Mouse (Mus musculus): ENCODE data around the gene Mical2. TPM values are rescaled to one million over a fixed set of nuclear protein-coding genes. Genes with fewer than 3 reads are reported as not detected.

Mical2 gene
- polyA plus RNA-seq, 1 experiment from 2014 or later = 4.3 TPM

DNA sequence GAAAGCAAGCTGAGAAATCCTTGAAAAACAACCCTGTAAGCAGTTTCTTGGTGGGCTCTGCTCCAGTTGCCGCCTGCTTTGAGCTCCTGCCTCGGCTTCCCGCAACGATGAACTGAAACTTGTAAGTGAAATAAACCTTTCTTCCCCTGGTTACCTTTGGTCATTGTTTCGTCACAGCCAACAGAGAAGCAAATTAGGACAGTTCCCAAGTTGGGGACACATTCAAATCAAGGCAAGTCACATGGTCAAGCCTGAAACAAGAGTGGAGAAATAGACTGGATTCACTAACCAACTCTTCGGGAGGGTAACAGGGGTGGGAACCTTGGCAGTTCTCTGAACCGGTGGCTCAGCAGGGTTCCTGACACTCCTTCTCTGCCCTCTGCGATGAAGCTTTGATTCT, 28.2 kb upstream of the Mical2 start:
- whole genome bisulfite sequencing = 76% methylated on average over 8 of the region's 8 CpGs
- no peaks in the 10 kb centered on the region for H3K9me3 ChIP-seq
- no peaks in the 10 kb centered on the region for H3K27me3 ChIP-seq
- H3K4me3 ChIP-seq = no peak overlapping the region
- no peak overlapping the region for H3K27ac ChIP-seq
- no peak overlapping the region for H3K4me2 ChIP-seq
- ATAC-seq (ENCODE audit: insufficient number of reproducible peaks, insufficient read depth, low FRiP score, low TSS enrichment, low read depth) = no peak
- H3K9ac ChIP-seq = no peak overlapping the region
- no peaks in the 10 kb centered on the region for H3K36me3 ChIP-seq
- peaks cover 10% of the 10 kb centered on the region for H3K4me1 ChIP-seq

- no peak overlapping the region for H3K4me3 ChIP-seq
- no peaks in the 10 kb centered on the region for H3K9me3 ChIP-seq
- ATAC-seq (ENCODE audit: insufficient number of reproducible peaks, insufficient read depth, low FRiP score, low TSS enrichment, low read depth) = no peak
- no peak overlapping the region for H3K9ac ChIP-seq
- no peaks in the 10 kb centered on the region for H3K36me3 ChIP-seq
- H3K27me3 ChIP-seq = no peaks in the 10 kb centered on the region
- WGBS = 73% methylated on average over 3 of the region's 3 CpGs
- no peak overlapping the region for H3K4me2 ChIP-seq
- H3K4me1 ChIP-seq = peaks cover 19% of the 10 kb centered on the region
- H3K27ac ChIP-seq = no peak overlapping the region
Observed at GRCm38 (mm10) chr7:112199343-112199742, 26.3 kb upstream of the Mical2 start.

GRCm38 (mm10) chr7:112200761-112201160, 24.9 kb upstream of the Mical2 start:
- no peaks in the 10 kb centered on the region for H3K36me3 ChIP-seq
- no peak for ATAC-seq (ENCODE audit: insufficient number of reproducible peaks, insufficient read depth, low FRiP score, low TSS enrichment, low read depth)
- H3K9ac ChIP-seq = no peak overlapping the region
- H3K27me3 ChIP-seq = no peaks in the 10 kb centered on the region
- H3K27ac ChIP-seq = no peak overlapping the region
- H3K4me1 ChIP-seq = peaks cover 19% of the 10 kb centered on the region
- no peak overlapping the region for H3K4me3 ChIP-seq
- H3K4me2 ChIP-seq = no peak overlapping the region
- WGBS = 36% methylated on average over 4 of the region's 4 CpGs
- no peaks in the 10 kb centered on the region for H3K9me3 ChIP-seq

DNA sequence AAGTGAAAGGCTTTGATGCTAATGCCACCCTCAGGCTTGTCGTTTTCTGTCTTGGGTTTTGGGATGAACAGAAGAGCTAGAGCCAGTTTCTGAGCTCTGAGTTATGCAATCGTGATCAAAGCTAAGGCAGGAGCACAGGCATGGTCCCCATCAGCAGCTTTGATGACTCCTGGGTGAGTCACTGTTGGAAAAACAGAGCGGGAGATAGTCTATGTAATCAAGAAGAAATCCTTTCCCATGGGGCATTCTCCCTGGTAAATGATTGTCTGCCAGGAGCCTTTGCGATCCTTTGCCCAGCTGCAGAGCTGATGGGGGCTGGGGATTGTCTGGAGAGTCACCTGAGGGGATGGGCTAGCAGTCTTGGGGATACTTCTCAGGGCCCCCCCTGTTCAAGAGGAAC, 23.5 kb upstream of the Mical2 start:
- peaks cover 19% of the 10 kb centered on the region for H3K4me1 ChIP-seq
- H3K27me3 ChIP-seq = no peaks in the 10 kb centered on the region
- no peak overlapping the region for H3K4me2 ChIP-seq
- no peak overlapping the region for H3K4me3 ChIP-seq
- 40% methylated on average over 4 of the region's 4 CpGs for WGBS
- H3K27ac ChIP-seq = no peak overlapping the region
- no peaks in the 10 kb centered on the region for H3K9me3 ChIP-seq
- H3K36me3 ChIP-seq = no peaks in the 10 kb centered on the region
- ATAC-seq (ENCODE audit: insufficient number of reproducible peaks, insufficient read depth, low FRiP score, low TSS enrichment, low read depth) = no peak
- no peak overlapping the region for H3K9ac ChIP-seq

DNA sequence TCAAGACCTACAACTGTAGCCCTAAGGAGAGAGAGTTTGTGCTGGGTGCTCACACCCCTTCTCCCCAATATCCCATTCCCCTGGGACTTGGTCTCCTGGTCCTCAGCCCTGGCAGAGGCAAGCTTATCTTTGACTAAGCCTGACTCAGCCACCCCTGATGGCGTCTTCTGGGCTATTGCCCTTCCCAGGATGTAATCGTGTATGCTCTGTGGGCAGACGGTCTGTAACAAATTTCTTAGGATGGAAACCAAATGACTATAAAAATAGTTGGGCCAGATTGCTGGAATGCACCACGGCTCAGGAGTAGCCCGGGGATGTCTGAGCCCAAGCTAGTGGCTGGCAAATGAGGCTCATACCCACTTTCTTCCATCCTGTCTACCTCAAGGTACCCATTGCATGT, 22.8 kb upstream of the Mical2 start:
- Histone ChIP-seq H3K4me3 (no peak overlapping the region), H3K36me3 (no peaks in the 10 kb centered on the region), H3K9ac (no peak overlapping the region), H3K27me3 (no peaks in the 10 kb centered on the region), H3K27ac (no peak overlapping the region), H3K4me2 (no peak overlapping the region), H3K4me1 (peaks cover 19% of the 10 kb centered on the region), H3K9me3 (no peaks in the 10 kb centered on the region)
- 52% methylated on average over 5 of the region's 5 CpGs for whole genome bisulfite sequencing
- no peak for ATAC-seq (ENCODE audit: insufficient number of reproducible peaks, insufficient read depth, low FRiP score, low TSS enrichment, low read depth)

DNA sequence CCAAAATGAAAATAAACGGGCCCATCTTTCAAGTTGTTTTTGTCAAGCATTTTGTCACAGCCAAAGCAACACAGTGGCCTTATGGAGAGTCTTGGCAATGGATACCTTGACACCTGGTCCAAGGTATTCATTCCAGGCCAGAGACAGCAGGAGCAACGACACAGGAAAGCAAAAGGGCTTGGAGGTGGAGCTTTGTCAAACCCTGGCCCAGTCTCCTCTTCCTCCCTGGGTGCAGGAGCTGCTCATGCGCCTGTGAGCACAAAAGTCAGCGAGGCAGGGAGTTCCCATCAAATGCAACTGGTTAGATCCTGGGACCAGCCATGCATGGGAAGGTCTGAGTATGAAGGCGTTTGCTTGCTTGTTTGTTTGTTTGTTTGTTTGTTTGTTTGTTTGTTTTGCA, 21.7 kb upstream of the Mical2 start:
- no peaks in the 10 kb centered on the region for H3K9me3 ChIP-seq
- WGBS = 67% methylated on average over 5 of the region's 5 CpGs
- ATAC-seq (ENCODE audit: insufficient number of reproducible peaks, insufficient read depth, low FRiP score, low TSS enrichment, low read depth) = no peak

GRCm38 (mm10) chr7:112204380-112204963, 21.2 kb upstream of the Mical2 start:
- H3K4me3 ChIP-seq = no peak overlapping the region
- H3K4me2 ChIP-seq = no peak overlapping the region
- H3K4me1 ChIP-seq = peaks cover 26% of the 10 kb centered on the region
- H3K27ac ChIP-seq = no peak overlapping the region
- H3K9ac ChIP-seq = no peak overlapping the region
- no peak for ATAC-seq (ENCODE audit: insufficient number of reproducible peaks, insufficient read depth, low FRiP score, low TSS enrichment, low read depth)
- WGBS = 61% methylated on average over 6 of the region's 6 CpGs
- H3K27me3 ChIP-seq = no peaks in the 10 kb centered on the region
- H3K36me3 ChIP-seq = no peaks in the 10 kb centered on the region
- no peaks in the 10 kb centered on the region for H3K9me3 ChIP-seq

More for the DNA sequence above, 21.7 kb upstream of the Mical2 start:
- Histone ChIP-seq H3K36me3 (no peaks in the 10 kb centered on the region), H3K27me3 (no peaks in the 10 kb centered on the region), H3K4me1 (peaks cover 25% of the 10 kb centered on the region), H3K9ac (no peak overlapping the region), H3K27ac (peak overlapping the region; percentile 45; the same call in 1 of the 2 replicates), H3K4me2 (no peak overlapping the region), H3K4me3 (no peak overlapping the region)

DNA sequence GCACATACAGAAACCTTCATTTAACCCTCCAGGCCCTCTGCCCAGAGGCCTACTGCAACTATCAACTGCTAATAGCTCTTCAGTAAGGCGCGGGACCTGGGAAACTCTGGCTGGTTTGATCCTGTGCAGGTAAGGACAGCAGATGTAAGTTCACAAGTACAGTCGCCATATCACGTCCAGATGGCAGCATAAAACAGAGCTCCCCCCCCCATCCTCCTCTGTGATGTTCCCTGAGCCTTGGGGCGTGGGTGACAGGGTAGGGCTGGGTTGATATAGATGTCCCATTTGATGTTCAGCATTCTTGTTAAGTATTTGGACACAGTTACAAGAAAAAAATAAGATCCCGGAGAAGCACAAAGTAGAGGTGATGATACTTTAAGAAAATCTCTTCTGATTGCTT, 20.1 kb upstream of the Mical2 start:
- no peak overlapping the region for H3K4me2 ChIP-seq
- H3K9me3 ChIP-seq = no peaks in the 10 kb centered on the region
- ATAC-seq (ENCODE audit: insufficient number of reproducible peaks, insufficient read depth, low FRiP score, low TSS enrichment, low read depth) = no peak
- no peaks in the 10 kb centered on the region for H3K36me3 ChIP-seq
- no peak overlapping the region for H3K4me3 ChIP-seq
- peaks cover 23% of the 10 kb centered on the region for H3K4me1 ChIP-seq
- H3K27ac ChIP-seq = no peak overlapping the region
- H3K27me3 ChIP-seq = no peaks in the 10 kb centered on the region
- H3K9ac ChIP-seq = no peak overlapping the region
- 84% methylated on average over 6 of the region's 6 CpGs for WGBS

GRCm38 (mm10) chr7:112207717-112208116, 17.9 kb upstream of the Mical2 start:
- Histone ChIP-seq H3K9ac (no peak overlapping the region), H3K4me3 (no peak overlapping the region), H3K4me2 (no peak overlapping the region), H3K9me3 (no peaks in the 10 kb centered on the region), H3K27ac (no peak overlapping the region), H3K27me3 (no peaks in the 10 kb centered on the region), H3K4me1 (peaks cover 15% of the 10 kb centered on the region), H3K36me3 (no peaks in the 10 kb centered on the region)
- 86% methylated on average over 6 of the region's 6 CpGs for WGBS
- no peak for ATAC-seq (ENCODE audit: insufficient number of reproducible peaks, insufficient read depth, low FRiP score, low TSS enrichment, low read depth)

GRCm38 (mm10) chr7:112208323-112209167, 17.1 kb upstream of the Mical2 start:
- no peaks in the 10 kb centered on the region for H3K9me3 ChIP-seq
- 73% methylated on average over 10 of the region's 10 CpGs for WGBS
- peak overlapping the region; percentile 28; the same call in 1 of the 2 replicates for H3K27ac ChIP-seq
- no peaks in the 10 kb centered on the region for H3K27me3 ChIP-seq
- ATAC-seq (ENCODE audit: insufficient number of reproducible peaks, insufficient read depth, low FRiP score, low TSS enrichment, low read depth) = no peak
- no peaks in the 10 kb centered on the region for H3K36me3 ChIP-seq
- H3K4me2 ChIP-seq = no peak overlapping the region
- H3K4me1 ChIP-seq = peaks cover 14% of the 10 kb centered on the region
- no peak overlapping the region for H3K4me3 ChIP-seq
- no peak overlapping the region for H3K9ac ChIP-seq

DNA sequence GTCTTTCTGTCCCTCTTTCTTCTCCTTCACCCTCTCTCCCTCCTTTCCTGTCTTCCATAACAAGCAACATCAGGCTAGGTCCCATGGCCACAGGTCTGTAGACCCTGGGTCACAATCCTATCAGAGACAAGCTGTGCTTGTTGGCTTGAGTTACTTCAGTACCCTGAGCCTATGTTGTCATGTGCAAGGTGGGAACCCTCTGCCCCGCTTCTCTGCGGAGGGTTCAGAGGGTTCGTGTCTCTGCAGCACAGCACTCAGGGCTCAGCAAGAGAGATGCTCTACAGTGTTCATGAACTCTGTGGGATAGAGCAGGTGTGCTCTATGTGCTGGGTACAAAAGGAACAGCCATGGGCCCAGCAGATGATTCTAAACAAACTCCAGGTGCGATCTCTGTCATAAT, 16.0 kb upstream of the Mical2 start:
- Histone ChIP-seq H3K27ac (no peak overlapping the region), H3K9me3 (no peaks in the 10 kb centered on the region), H3K4me3 (no peak overlapping the region), H3K9ac (no peak overlapping the region), H3K36me3 (no peaks in the 10 kb centered on the region), H3K27me3 (no peaks in the 10 kb centered on the region), H3K4me1 (peaks cover 16% of the 10 kb centered on the region), H3K4me2 (no peak overlapping the region)
- 88% methylated on average over 4 of the region's 4 CpGs for WGBS
- no peak for ATAC-seq (ENCODE audit: insufficient number of reproducible peaks, insufficient read depth, low FRiP score, low TSS enrichment, low read depth)
